In genomic region chr8:34513459-34514090, GRCm38 (mm10) we compare ENCODE assay signal across 24 mouse cellular contexts.
DNase-seq lines count a peak whose midpoint lies in the region; ATAC-seq lines count a peak whose summit lies in the region.
"Had no signal": no experiment of that assay in that cellular context is flagged by ENCODE, and none has a peak within 500 bp of the region (broad histone marks: within the 10 kb centered on the region; RNA-seq: fewer than 3 reads in every experiment).

No protein-coding gene starts in this region.

- no peak for ATAC-seq in midbrain, embryonic 11.5 days (ENCODE audit: low FRiP score)
- no peak for ATAC-seq in midbrain, embryonic 15.5 days (replicated peaks)
- ATAC-seq in intestine, embryonic 16.5 days, result peak; percentile 96
- no peak for ATAC-seq in kidney, embryonic 16.5 days (ENCODE audit: low FRiP score, low TSS enrichment)
- ATAC-seq: activated CD4-positive, CD25-positive, alpha-beta regulatory T cell, adult 4 months; CD4-positive, CD25-positive, alpha-beta regulatory T cell, adult 4 months; forebrain, embryonic 13.5 days; forebrain, embryonic 15.5 days; Patski had no signal

- no peak overlapping the region for H3K9ac ChIP-seq in midbrain, embryonic 11.5 days (ENCODE audit: low read length)
- H3K9ac ChIP-seq in midbrain, embryonic 15.5 days, result no peak overlapping the region
- no peak overlapping the region for H3K9ac ChIP-seq in intestine, embryonic 16.5 days (ENCODE audit: low read depth, low read length)
- no peak overlapping the region for H3K9ac ChIP-seq in kidney, embryonic 16.5 days (replicated peaks; ENCODE audit: low read length)
- H3K9ac ChIP-seq: embryonic facial prominence, embryonic 12.5 days; forebrain, embryonic 13.5 days; forebrain, embryonic 15.5 days had no signal

- H3K4me1 ChIP-seq in midbrain, embryonic 11.5 days (ENCODE audit: control insufficient read depth, insufficient read depth, low read length), result no peaks in the 10 kb centered on the region
- H3K4me1 ChIP-seq in midbrain, embryonic 15.5 days, result no peaks in the 10 kb centered on the region
- no peaks in the 10 kb centered on the region for H3K4me1 ChIP-seq in intestine, embryonic 16.5 days (ENCODE audit: control insufficient read depth, insufficient read depth, low read length)
- peaks cover 9% of the 10 kb centered on the region; the same call in 1 of the 2 replicates for H3K4me1 ChIP-seq in limb, embryonic 10.5 days
- H3K4me1 ChIP-seq in kidney, embryonic 16.5 days (ENCODE audit: insufficient read depth, low read length), result no peaks in the 10 kb centered on the region
- H3K4me1 ChIP-seq: embryonic facial prominence, embryonic 10.5 days; embryonic facial prominence, embryonic 12.5 days; forebrain, embryonic 13.5 days; forebrain, embryonic 15.5 days had no signal

- H3K9me3 ChIP-seq in midbrain, embryonic 11.5 days (ENCODE audit: control insufficient read depth, low read length), result no peaks in the 10 kb centered on the region
- H3K9me3 ChIP-seq in midbrain, embryonic 15.5 days, result no peaks in the 10 kb centered on the region
- H3K9me3 ChIP-seq in intestine, embryonic 16.5 days (ENCODE audit: control insufficient read depth, low read length), result no peaks in the 10 kb centered on the region
- no peaks in the 10 kb centered on the region for H3K9me3 ChIP-seq in limb, embryonic 10.5 days (replicated peaks)
- peaks cover 3% of the 10 kb centered on the region; the same call in 1 of the 2 replicates for H3K9me3 ChIP-seq in kidney, embryonic 16.5 days (ENCODE audit: low read length)
- H3K9me3 ChIP-seq: embryonic facial prominence, embryonic 12.5 days; forebrain, embryonic 13.5 days; forebrain, embryonic 15.5 days had no signal

- DNase-seq in midbrain, embryonic 11.5 days (ENCODE audit: low spot score, missing footprints), result peak; percentile 31
- DNase-seq in limb, embryonic 10.5 days (ENCODE audit: low spot score), result peak; percentile 32
- no peak for DNase-seq in urinary bladder, postnatal 36 days (ENCODE audit: low spot score in 2 of 2)
- DNase-seq: adrenal gland, adult 8-10 months; adrenal gland, postnatal 14 days; adrenal gland, postnatal 36 days; B cell, adult 2 months; cerebellum, adult 11-12 months; cerebellum, adult 2 months; cerebellum, adult 9-10 months; cerebellum, postnatal 10 days; cerebellum, postnatal 25 days had no signal

- H3K36me3 ChIP-seq in midbrain, embryonic 11.5 days (ENCODE audit: control insufficient read depth, insufficient read depth, low read length), result no peaks in the 10 kb centered on the region
- H3K36me3 ChIP-seq in midbrain, embryonic 15.5 days (replicated peaks), result no peaks in the 10 kb centered on the region
- no peaks in the 10 kb centered on the region for H3K36me3 ChIP-seq in intestine, embryonic 16.5 days (ENCODE audit: control insufficient read depth, insufficient read depth, low read length)
- H3K36me3 ChIP-seq in limb, embryonic 10.5 days, result no peaks in the 10 kb centered on the region
- H3K36me3 ChIP-seq in kidney, embryonic 16.5 days (ENCODE audit: insufficient read depth, low read length), result no peaks in the 10 kb centered on the region
- H3K36me3 ChIP-seq: embryonic facial prominence, embryonic 10.5 days; embryonic facial prominence, embryonic 12.5 days; forebrain, embryonic 15.5 days; G1E had no signal

- WGBS in midbrain, embryonic 11.5 days, result 85% methylated on average over 4 of the region's 4 CpGs
- 74% methylated on average over 4 of the region's 4 CpGs for WGBS in midbrain, embryonic 15.5 days
- 34% methylated on average over 4 of the region's 4 CpGs for WGBS in intestine, embryonic 16.5 days
- 22% methylated on average over 4 of the region's 4 CpGs for WGBS in limb, embryonic 10.5 days
- 49% methylated on average over 4 of the region's 4 CpGs for WGBS in kidney, embryonic 16.5 days

- no peak overlapping the region for H3K4me2 ChIP-seq in midbrain, embryonic 11.5 days
- H3K4me2 ChIP-seq in midbrain, embryonic 15.5 days, result no peak overlapping the region
- H3K4me2 ChIP-seq in intestine, embryonic 16.5 days (ENCODE audit: low read depth, low read length), result no peak overlapping the region
- no peak overlapping the region for H3K4me2 ChIP-seq in kidney, embryonic 16.5 days (replicated peaks; ENCODE audit: low read depth, low read length)
- H3K4me2 ChIP-seq: embryonic facial prominence, embryonic 12.5 days; forebrain, embryonic 13.5 days; forebrain, embryonic 15.5 days had no signal

- H3K4me3 ChIP-seq in midbrain, embryonic 11.5 days (ENCODE audit: low read depth, low read length), result no peak overlapping the region
- no peak overlapping the region for H3K4me3 ChIP-seq in midbrain, embryonic 15.5 days
- no peak overlapping the region for H3K4me3 ChIP-seq in intestine, embryonic 16.5 days (ENCODE audit: low read length)
- H3K4me3 ChIP-seq in limb, embryonic 10.5 days, result no peak overlapping the region
- H3K4me3 ChIP-seq in kidney, embryonic 16.5 days (ENCODE audit: low read length), result no peak overlapping the region
- H3K4me3 ChIP-seq: embryonic facial prominence, embryonic 10.5 days; embryonic facial prominence, embryonic 12.5 days; forebrain, embryonic 13.5 days; forebrain, embryonic 15.5 days had no signal

- no peaks in the 10 kb centered on the region for H3K27me3 ChIP-seq in midbrain, embryonic 11.5 days (ENCODE audit: control insufficient read depth, insufficient read depth, low read length)
- H3K27me3 ChIP-seq in midbrain, embryonic 15.5 days (replicated peaks), result no peaks in the 10 kb centered on the region
- H3K27me3 ChIP-seq in intestine, embryonic 16.5 days (replicated peaks; ENCODE audit: control insufficient read depth, insufficient read depth, low read length), result no peaks in the 10 kb centered on the region
- no peaks in the 10 kb centered on the region for H3K27me3 ChIP-seq in limb, embryonic 10.5 days (ENCODE audit: low read depth, poor library complexity, severe bottlenecking)
- H3K27me3 ChIP-seq in kidney, embryonic 16.5 days (ENCODE audit: insufficient read depth, low read length), result no peaks in the 10 kb centered on the region
- H3K27me3 ChIP-seq: CH12.LX; embryonic facial prominence, embryonic 12.5 days; forebrain, embryonic 13.5 days; forebrain, embryonic 15.5 days; Patski had no signal

- H3K27ac ChIP-seq in midbrain, embryonic 11.5 days (ENCODE audit: low read depth, low read length), result no peak overlapping the region
- H3K27ac ChIP-seq in midbrain, embryonic 15.5 days, result no peak overlapping the region
- H3K27ac ChIP-seq in intestine, embryonic 16.5 days (ENCODE audit: low read length), result no peak overlapping the region
- no peak overlapping the region for H3K27ac ChIP-seq in limb, embryonic 10.5 days
- no peak overlapping the region for H3K27ac ChIP-seq in kidney, embryonic 16.5 days (ENCODE audit: low read length)
- H3K27ac ChIP-seq: embryonic facial prominence, embryonic 10.5 days; embryonic facial prominence, embryonic 12.5 days; forebrain, embryonic 13.5 days; forebrain, embryonic 15.5 days had no signal

Comparison
In these comparisons a context has a peak if more than half of its experiments do, and no peak if none do; other contexts are left out.
1. DNase-seq: peak in midbrain, embryonic 11.5 days (single experiment) and limb, embryonic 10.5 days (single experiment); none in urinary bladder, postnatal 36 days (0 of 2).